In the genomic region with DNA sequence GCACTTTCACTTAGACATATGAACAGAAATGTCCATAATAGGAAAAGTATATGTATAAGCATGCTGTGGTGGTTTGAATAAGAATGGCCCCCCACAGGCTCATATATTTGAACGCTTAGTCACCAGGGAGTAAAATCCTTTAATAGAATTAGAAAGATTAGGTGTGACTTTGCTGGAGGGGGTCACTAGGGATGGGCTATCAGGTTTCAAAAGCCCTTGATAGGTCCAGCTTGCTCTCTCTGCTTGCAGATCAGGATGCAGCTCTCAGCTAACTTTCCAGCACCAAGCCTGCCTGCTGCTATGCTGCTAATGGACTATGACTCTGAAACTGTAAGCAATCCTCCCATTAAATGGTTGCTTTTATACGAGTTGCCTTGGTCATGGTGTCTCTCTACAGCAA, we compare ENCODE assay signal across 14 mouse cellular contexts.
"Had no signal": no experiment of that assay in that cellular context is flagged by ENCODE, and none has a peak within 500 bp of the region (broad histone marks: within the 10 kb centered on the region; RNA-seq: fewer than 3 reads in every experiment).

No protein-coding gene starts in this region.

- H3K9ac ChIP-seq: limb, embryonic 13.5 days; liver, embryonic 14.5 days; midbrain, embryonic 12.5 days; neural tube, embryonic 13.5 days had no signal

- DNase-seq: kidney, adult 9 months; kidney, postnatal 4 days; left cerebral cortex, postnatal 4 days; lung, adult 18-20 months; right cerebral cortex, postnatal 4 days; spleen, adult 18-20 months; thymus, postnatal 36 days had no signal

- ATAC-seq: midbrain, embryonic 16.5 days had no signal

- H3K4me2 ChIP-seq: limb, embryonic 13.5 days; midbrain, embryonic 12.5 days; neural tube, embryonic 13.5 days had no signal

- H3K4me3 ChIP-seq: layer of hippocampus, adult 2 months; limb, embryonic 13.5 days; midbrain, embryonic 12.5 days; neural tube, embryonic 13.5 days had no signal

- H3K27ac ChIP-seq: kidney, postnatal 0 days; layer of hippocampus, adult 2 months; limb, embryonic 13.5 days; liver, embryonic 14.5 days; midbrain, embryonic 12.5 days; neural tube, embryonic 13.5 days had no signal

- H3K27me3 ChIP-seq: limb, embryonic 13.5 days; midbrain, embryonic 12.5 days; neural tube, embryonic 13.5 days had no signal

- H3K9me3 ChIP-seq: limb, embryonic 13.5 days; midbrain, embryonic 12.5 days; neural tube, embryonic 13.5 days had no signal

- H3K4me1 ChIP-seq: limb, embryonic 13.5 days; midbrain, embryonic 12.5 days; neural tube, embryonic 13.5 days had no signal
